Mouse (Mus musculus) cerebellum, adult 2 months (tissue): ENCODE data around the gene Chit1. TPM values are rescaled to one million over a fixed set of nuclear protein-coding genes. Genes with fewer than 3 reads are reported as not detected.

Experiments used
- DNase-seq, 2 experiments: peaks; one replicate each; pipeline ENCODE4 v3.0.0; 2021
- H3K27ac ChIP-seq: fragments of 200-500 bp; 2 replicates; pipeline ENCODE4 v1.5.1; 2012; ENCODE audit warnings: low read length, control low read depth, inconsistent platforms; ENCODE audit not compliant: insufficient read depth
- H3K27me3 ChIP-seq: fragments of 200-500 bp; 2 replicates; pipeline ENCODE4 v1.6.1; 2012; ENCODE audit warnings: inconsistent platforms, mild to moderate bottlenecking, low read length, moderate library complexity; ENCODE audit not compliant: control insufficient read depth, insufficient read depth
- H3K4me1 ChIP-seq: fragments of 200-500 bp; 2 replicates; pipeline ENCODE4 v1.6.1; 2011; ENCODE audit warnings: low read length; ENCODE audit not compliant: control insufficient read depth, insufficient read depth
- H3K4me3 ChIP-seq: fragments of 200-500 bp; replicated peaks from 2 replicates; pipeline ENCODE3; 2011; ENCODE audit warnings: mild to moderate bottlenecking, low read depth, low read length, control low read depth; ENCODE audit not compliant: insufficient read depth
- CTCF ChIP-seq: fragments of 200-500 bp; IDR thresholded peaks from 2 replicates; pipeline ENCODE4 v1.5.1; 2011; ENCODE audit warnings: low read depth, mild to moderate bottlenecking, control low read depth, low read length, moderate library complexity, borderline replicate concordance; ENCODE audit not compliant: insufficient read depth
- POLR2A ChIP-seq: fragments of 200-500 bp; IDR thresholded peaks from 2 replicates; pipeline ENCODE4 v1.6.1; 2011; ENCODE audit warnings: low read length, control low read depth, borderline replicate concordance; ENCODE audit not compliant: insufficient read depth
- WGBS: fragments of 180-500 bp; shearing (Covaris S2); methylation state at CpG from one replicate; pipeline ENCODE4 v1.1.7; 2018; 5-methylcytosine and 5-hydroxymethylcytosine counted together
- polyA plus RNA-seq: library from polyadenylated mRNA; depleted of rRNA; stranded (reverse); fragments of >200 nt; gene quantifications from 2 replicates; pipeline ENCODE4 v1.2.3, GENCODE M21; 2012

Chit1 gene
- polyA plus RNA-seq, 1 experiment = not detected

DNA sequence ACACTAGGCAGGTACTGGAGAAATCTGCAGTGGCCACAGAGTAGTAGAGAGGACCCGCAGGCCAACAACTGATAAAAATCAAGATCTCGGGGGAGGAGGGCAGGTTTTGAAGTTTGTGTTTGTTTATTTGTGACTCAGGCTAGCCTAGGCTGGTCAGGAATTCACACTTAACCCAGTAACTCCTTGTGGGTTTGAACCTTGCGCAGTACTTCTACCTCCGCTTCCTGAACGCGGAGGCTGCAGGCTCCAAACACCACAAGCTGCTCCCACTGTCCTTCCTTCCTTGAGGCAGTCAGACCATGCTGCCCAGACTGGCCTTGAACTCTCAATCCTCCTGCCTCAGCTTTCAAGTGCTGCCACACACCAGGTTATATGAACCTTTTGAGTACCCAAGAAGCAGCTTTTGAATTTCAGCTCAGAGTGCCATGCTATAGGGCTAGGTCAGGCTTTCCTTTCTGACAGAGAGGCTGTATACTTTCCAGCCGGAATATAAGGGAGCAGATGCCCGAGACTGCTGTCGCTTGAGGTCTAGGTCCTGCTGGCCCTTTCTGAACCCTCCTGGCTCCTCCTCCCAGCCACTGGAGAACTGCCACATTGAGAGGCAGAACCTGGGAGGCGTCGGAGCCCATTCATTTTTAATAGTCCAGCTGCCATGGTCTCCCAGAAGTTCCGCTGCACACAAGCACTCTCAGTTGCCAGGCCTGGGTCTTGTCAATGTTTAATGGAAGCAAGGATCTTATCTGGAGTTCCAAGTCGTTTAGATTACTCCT, 12.9 kb upstream of the Chit1 start:
- H3K4me3 ChIP-seq = no peak overlapping the region
- H3K27ac ChIP-seq = peak overlapping the region; percentile 76
- TF ChIP-seq POLR2A = no peak
- TF ChIP-seq CTCF = no peak
- WGBS = 70% methylated on average over 13 of the region's 13 CpGs
- peaks cover 23% of the 10 kb centered on the region for H3K4me1 ChIP-seq
- peak in 1 of 2 experiments; percentile 17 for DNase-seq
- H3K27me3 ChIP-seq = no peaks in the 10 kb centered on the region

DNA sequence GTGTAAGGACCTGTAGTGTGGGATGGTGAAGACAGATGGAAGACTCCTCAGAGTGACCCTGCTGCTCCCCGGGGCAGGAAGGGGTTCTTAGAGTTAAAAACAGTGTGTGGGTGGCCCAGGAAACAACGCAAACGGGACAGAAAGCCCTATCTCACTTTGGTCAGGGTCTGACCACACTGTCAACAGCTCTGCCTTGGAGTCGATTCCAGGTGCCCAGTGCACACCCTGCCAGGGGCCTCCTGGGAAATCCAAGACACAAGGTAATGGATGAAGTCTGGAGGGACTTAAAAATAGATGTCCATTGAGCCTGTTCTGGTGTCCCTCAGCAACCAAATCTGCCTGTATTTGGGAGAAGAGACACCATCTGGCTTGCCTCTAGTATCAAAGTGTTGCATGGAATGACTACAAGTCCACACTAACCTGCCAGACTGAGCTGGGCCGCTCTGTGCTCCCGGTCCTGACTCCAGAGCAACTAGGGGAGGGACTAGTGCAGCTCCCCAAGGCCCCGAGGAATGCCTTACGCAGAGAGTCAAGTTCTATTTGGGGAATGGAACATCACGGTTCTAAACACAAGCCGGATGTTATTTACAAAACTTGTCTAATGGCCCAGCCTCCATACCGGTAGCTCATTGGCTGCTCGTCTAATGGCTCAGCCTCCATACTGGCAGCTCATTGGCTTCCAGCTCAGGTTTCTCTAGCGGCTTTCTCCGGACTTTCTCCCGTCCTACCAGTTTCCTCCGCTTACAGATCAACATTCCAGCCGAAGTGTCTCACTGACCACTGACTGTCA, 12.1 kb upstream of the Chit1 start:
- TF ChIP-seq POLR2A (peak; percentile 32; the same call in 1 of the 2 replicates), CTCF (no peak)
- H3K4me1 ChIP-seq = peaks cover 21% of the 10 kb centered on the region
- peak overlapping the region; percentile 76 for H3K27ac ChIP-seq
- peak overlapping the region; percentile 36 for H3K4me3 ChIP-seq
- peak; percentile 58 to 72 for DNase-seq
- no peaks in the 10 kb centered on the region for H3K27me3 ChIP-seq
- WGBS = 11% methylated on average over 17 of the region's 17 CpGs

DNA sequence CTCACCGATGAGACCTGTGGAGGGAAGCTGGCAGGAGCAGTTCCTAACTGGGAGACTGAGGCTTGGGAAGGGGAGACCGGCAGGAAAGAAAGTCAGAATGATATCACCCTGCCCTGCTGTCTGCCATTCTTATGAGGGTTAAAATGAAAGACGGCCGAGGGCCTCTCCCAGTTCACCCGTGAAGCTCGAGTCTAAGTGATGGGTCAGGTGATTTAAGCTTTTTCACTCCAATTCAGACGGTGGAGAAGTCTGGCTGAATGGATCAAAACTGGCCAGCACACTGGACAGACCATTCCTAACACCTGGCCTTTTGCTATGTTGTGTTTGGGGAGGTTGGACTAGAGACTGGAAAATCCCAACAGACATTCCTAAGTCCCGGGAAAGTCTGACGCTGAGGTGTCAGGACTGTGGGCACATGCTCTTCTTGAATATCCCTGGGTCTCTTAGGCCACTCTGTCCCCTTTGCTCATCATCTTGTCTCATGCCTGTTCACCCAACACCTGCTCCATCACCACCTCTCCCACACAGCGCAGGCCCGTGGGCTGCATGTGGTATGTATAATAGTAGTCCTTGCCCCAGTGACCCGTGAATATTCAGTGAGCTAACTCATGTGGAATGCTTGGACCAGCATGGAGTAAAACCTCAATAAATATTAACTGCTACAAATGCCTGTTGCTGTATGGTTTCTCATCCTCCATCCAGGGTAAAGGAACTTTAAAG, 11.4 kb upstream of the Chit1 start:
- Histone ChIP-seq H3K4me1 (peaks cover 22% of the 10 kb centered on the region), H3K27me3 (no peaks in the 10 kb centered on the region), H3K4me3 (peak overlapping the region; percentile 36), H3K27ac (peak overlapping the region; percentile 14; the same call in 1 of the 2 replicates)
- 45% methylated on average over 12 of the region's 12 CpGs for WGBS
- no peak for TF ChIP-seq POLR2A
- no peak for TF ChIP-seq CTCF
- no peak for DNase-seq

GRCm38 (mm10) chr1:134100401-134100800, 10.6 kb upstream of the Chit1 start:
- Histone ChIP-seq H3K4me3 (no peak overlapping the region), H3K27ac (no peak overlapping the region), H3K27me3 (no peaks in the 10 kb centered on the region), H3K4me1 (peaks cover 22% of the 10 kb centered on the region)
- no peak for TF ChIP-seq CTCF
- no peak for TF ChIP-seq POLR2A
- WGBS = 87% methylated on average over 5 of the region's 5 CpGs
- DNase-seq = no peak

GRCm38 (mm10) chr1:134100928-134101327, 10.1 kb upstream of the Chit1 start:
- no peak overlapping the region for H3K27ac ChIP-seq
- no peak for DNase-seq
- H3K4me1 ChIP-seq = peaks cover 17% of the 10 kb centered on the region
- TF ChIP-seq POLR2A (no peak), CTCF (no peak)
- WGBS = 95% methylated on average over 4 of the region's 4 CpGs
- H3K4me3 ChIP-seq = no peak overlapping the region
- H3K27me3 ChIP-seq = no peaks in the 10 kb centered on the region

DNA sequence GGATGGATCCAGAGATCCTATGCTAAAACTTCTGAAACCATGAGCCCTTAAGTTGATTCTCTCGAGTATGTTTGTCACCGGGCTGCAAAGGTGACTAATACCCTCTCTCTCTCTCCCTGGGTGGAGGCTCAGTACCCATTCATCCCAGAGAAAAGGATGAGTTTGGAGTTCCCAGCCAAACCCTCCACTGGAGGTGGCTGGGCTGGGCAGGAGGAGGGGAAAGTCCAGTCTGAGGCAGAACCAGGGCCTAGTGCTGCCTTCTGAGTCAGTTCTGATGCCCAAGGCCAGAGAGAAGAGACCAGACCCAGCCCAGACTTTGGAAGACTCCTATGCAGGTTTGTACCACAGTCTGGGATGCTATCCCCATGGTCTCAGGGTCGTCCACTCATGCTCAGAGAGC, 9.4 kb upstream of the Chit1 start:
- Histone ChIP-seq H3K27ac (no peak overlapping the region), H3K27me3 (no peaks in the 10 kb centered on the region), H3K4me3 (no peak overlapping the region), H3K4me1 (peaks cover 13% of the 10 kb centered on the region)
- no peak for DNase-seq
- no peak for TF ChIP-seq POLR2A
- no peak for TF ChIP-seq CTCF
- 87% methylated on average over 3 of the region's 3 CpGs for WGBS

DNA sequence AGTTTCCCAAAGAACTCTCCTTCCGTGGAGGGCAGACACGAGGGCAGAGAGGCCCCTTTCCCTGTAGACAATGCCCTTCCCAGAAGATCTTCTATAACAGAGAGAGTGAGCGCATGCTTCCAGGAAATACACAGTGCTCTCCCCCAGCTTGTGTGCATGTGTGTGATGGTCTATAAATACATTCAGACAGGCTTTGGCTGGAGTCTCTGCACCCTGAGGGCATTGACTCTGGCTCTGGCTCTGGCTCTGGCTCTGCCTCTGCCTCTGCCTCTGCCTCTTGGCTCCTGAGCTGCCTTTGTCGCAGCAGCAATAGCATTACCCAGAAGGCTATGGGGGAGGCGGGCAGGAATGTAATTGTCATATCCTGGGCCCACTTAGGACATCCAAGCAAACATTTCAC, 7.2 kb upstream of the Chit1 start:
- DNase-seq = no peak
- Histone ChIP-seq H3K4me1 (peaks cover 7% of the 10 kb centered on the region), H3K4me3 (no peak overlapping the region), H3K27ac (no peak overlapping the region), H3K27me3 (no peaks in the 10 kb centered on the region)
- TF ChIP-seq POLR2A (no peak), CTCF (no peak)
- WGBS = 48% methylated on average over 5 of the region's 5 CpGs
